Comparison of ENCODE assay signal across 9 mouse cellular contexts in genomic region chr16:22302606-22303005, GRCm38 (mm10). TPM values are rescaled to one million over a fixed set of nuclear protein-coding genes. Genes with fewer than 3 reads are reported as not detected.
DNase-seq lines count a peak whose midpoint lies in the region; ATAC-seq lines count a peak whose summit lies in the region.
"Had no signal": no experiment of that assay in that cellular context is flagged by ENCODE, and none has a peak within 500 bp of the region (broad histone marks: within the 10 kb centered on the region; RNA-seq: fewer than 3 reads in every experiment).

No protein-coding gene starts in this region.

- no peaks in the 10 kb centered on the region for H3K36me3 ChIP-seq in neural tube, embryonic 15.5 days
- no peaks in the 10 kb centered on the region for H3K36me3 ChIP-seq in stomach, embryonic 15.5 days
- H3K36me3 ChIP-seq: neural tube, embryonic 12.5 days had no signal

- H3K27me3 ChIP-seq in neural tube, embryonic 15.5 days (replicated peaks), result no peaks in the 10 kb centered on the region
- H3K27me3 ChIP-seq in stomach, embryonic 15.5 days (replicated peaks), result no peaks in the 10 kb centered on the region
- H3K27me3 ChIP-seq: neural tube, embryonic 12.5 days had no signal

- no peak overlapping the region for H3K4me3 ChIP-seq in neural tube, embryonic 15.5 days (replicated peaks)
- H3K4me3 ChIP-seq in stomach, embryonic 15.5 days (replicated peaks), result no peak overlapping the region
- H3K4me3 ChIP-seq: neural tube, embryonic 12.5 days had no signal

- no peak overlapping the region for H3K9ac ChIP-seq in neural tube, embryonic 15.5 days (replicated peaks)
- no peak overlapping the region for H3K9ac ChIP-seq in stomach, embryonic 15.5 days
- H3K9ac ChIP-seq: neural tube, embryonic 12.5 days had no signal

- no peak overlapping the region for H3K4me2 ChIP-seq in neural tube, embryonic 15.5 days
- no peak overlapping the region for H3K4me2 ChIP-seq in stomach, embryonic 15.5 days
- H3K4me2 ChIP-seq: neural tube, embryonic 12.5 days had no signal

- peak; percentile 56 for DNase-seq in neural tube, embryonic 10.5 days (ENCODE audit: extremely low spot score, low spot score)
- DNase-seq in cerebellum, postnatal 10 days, result peak; percentile 93 to 95
- DNase-seq in frontal cortex, postnatal 14 days (ENCODE audit: low spot score in 2 of 2), result peak; percentile 27 to 66
- peak; percentile 68 to 80 for DNase-seq in left cerebral cortex, postnatal 14 days (ENCODE audit: low spot score in 2 of 2)
- peak; percentile 73 for DNase-seq in naive thymus-derived CD4-positive, alpha-beta T cell, adult 2 months (ENCODE audit: low read depth)

- WGBS in neural tube, embryonic 15.5 days, result 34% methylated on average over 5 of the region's 5 CpGs
- WGBS in stomach, embryonic 15.5 days, result 27% methylated on average over 5 of the region's 5 CpGs

- no peak overlapping the region for H3K27ac ChIP-seq in neural tube, embryonic 15.5 days (replicated peaks)
- H3K27ac ChIP-seq in stomach, embryonic 15.5 days, result no peak overlapping the region
- H3K27ac ChIP-seq: neural tube, embryonic 12.5 days had no signal

- no peaks in the 10 kb centered on the region for H3K4me1 ChIP-seq in neural tube, embryonic 15.5 days
- no peaks in the 10 kb centered on the region for H3K4me1 ChIP-seq in stomach, embryonic 15.5 days
- H3K4me1 ChIP-seq: neural tube, embryonic 12.5 days had no signal

- ATAC-seq in neural tube, embryonic 15.5 days (ENCODE audit: low FRiP score), result no peak
- peak; percentile 54 for ATAC-seq in inflammation-experienced regulatory T-cells, adult 6 months
- peak; percentile 35; the same call in 1 of the 2 replicates for ATAC-seq in stomach, embryonic 15.5 days (ENCODE audit: insufficient read depth, low FRiP score, low read depth)

- intact Hi-C loops in left cerebral cortex, postnatal 14 days (cut with DNase I), result loop anchor here (2.0 to 5.0 kb wide), 3 partner anchors 246 to 505 kb away; no protein-coding TSS in a partner anchor

- H3K9me3 ChIP-seq in neural tube, embryonic 15.5 days (replicated peaks), result no peaks in the 10 kb centered on the region
- no peaks in the 10 kb centered on the region for H3K9me3 ChIP-seq in stomach, embryonic 15.5 days
- H3K9me3 ChIP-seq: neural tube, embryonic 12.5 days had no signal

RNA-seq across cellular contexts. Expression of gene Tra2b, which starts 36.8 kb away (rescaled TPM):
- polyA plus RNA-seq in neural tube, embryonic 15.5 days (2015; fragmentation: Nextera tagmentation; extraction: Ambion mirVana), result 220 and 265 TPM in 2 replicates
- 100 to 1,000 TPM; 282 to 459 (median 451) TPM for polyA plus RNA-seq in inflammation-experienced regulatory T-cells, adult 6 months (2017; shearing (Covaris generic))
- 10 to 100 TPM; 70.6 to 79.9 TPM for total RNA-seq in left cerebral cortex, postnatal 14 days (2021)
- polyA plus RNA-seq in stomach, embryonic 15.5 days (2015; fragmentation: Nextera tagmentation; extraction: Ambion mirVana), result 320 and 338 TPM in 2 replicates
